13 mouse cellular contexts compared by ENCODE assay signal in genomic region chr14:54747942-54748917, GRCm38 (mm10). TPM values are rescaled to one million over a fixed set of nuclear protein-coding genes. Genes with fewer than 3 reads are reported as not detected.
DNase-seq lines count a peak whose midpoint lies in the region; ATAC-seq and TF ChIP-seq lines count a peak whose summit lies in the region.
"Had no signal": no experiment of that assay in that cellular context is flagged by ENCODE, and none has a peak within 500 bp of the region (broad histone marks: within the 10 kb centered on the region; RNA-seq: fewer than 3 reads in every experiment).

No protein-coding gene starts in this region.

- ATAC-seq in kidney, embryonic 16.5 days (ENCODE audit: low FRiP score, low TSS enrichment), result no peak
- ATAC-seq: CD4-positive, CD25-positive, alpha-beta regulatory T cell, adult 4 months; midbrain, embryonic 15.5 days had no signal

- no peak for TF ChIP-seq CTCF in E14TG2a.4 (conservative IDR thresholded peaks at IDR 0.05; ENCODE audit: low read length)
- TF ChIP-seq CTCF in bone marrow macrophage, adult 2 months (IDR thresholded peaks at IDR 0.05; ENCODE audit: low read depth, low read length), result no peak

- no peaks in the 10 kb centered on the region for H3K4me1 ChIP-seq in kidney, embryonic 16.5 days (ENCODE audit: insufficient read depth, low read length)
- H3K4me1 ChIP-seq in E14TG2a.4 (replicated peaks; ENCODE audit: low read depth, low read length), result peaks cover 14% of the 10 kb centered on the region
- H3K4me1 ChIP-seq in bone marrow macrophage, adult 2 months (ENCODE audit: control insufficient read depth, insufficient read depth, low read length), result peaks cover 48% of the 10 kb centered on the region
- no peaks in the 10 kb centered on the region for H3K4me1 ChIP-seq in forebrain, embryonic 10.5 days
- H3K4me1 ChIP-seq: midbrain, embryonic 15.5 days had no signal

- TF ChIP-seq POLR2A in bone marrow macrophage, adult 2 months (IDR thresholded peaks at IDR 0.05; ENCODE audit: borderline replicate concordance, low read depth, low read length), result no peak

- no peaks in the 10 kb centered on the region for H3K27me3 ChIP-seq in kidney, embryonic 16.5 days (ENCODE audit: insufficient read depth, low read length)
- peaks cover 8% of the 10 kb centered on the region for H3K27me3 ChIP-seq in E14TG2a.4 (ENCODE audit: insufficient read depth, low read length)
- H3K27me3 ChIP-seq in forebrain, embryonic 10.5 days (ENCODE audit: poor library complexity, severe bottlenecking), result no peaks in the 10 kb centered on the region
- H3K27me3 ChIP-seq: midbrain, embryonic 15.5 days had no signal

- no peak overlapping the region for H3K9ac ChIP-seq in kidney, embryonic 16.5 days (replicated peaks; ENCODE audit: low read length)
- H3K9ac ChIP-seq: liver, embryonic 14.5 days; midbrain, embryonic 15.5 days had no signal

- H3K4me2 ChIP-seq in kidney, embryonic 16.5 days (replicated peaks; ENCODE audit: low read depth, low read length), result no peak overlapping the region
- H3K4me2 ChIP-seq: midbrain, embryonic 15.5 days had no signal

- H3K27ac ChIP-seq in kidney, embryonic 16.5 days (ENCODE audit: low read length), result no peak overlapping the region
- peak overlapping the region; percentile 62 for H3K27ac ChIP-seq in bone marrow macrophage, adult 2 months (ENCODE audit: insufficient read depth, low read depth, low read length)
- H3K27ac ChIP-seq in forebrain, embryonic 10.5 days, result no peak overlapping the region
- H3K27ac ChIP-seq: liver, embryonic 14.5 days; midbrain, embryonic 15.5 days had no signal

- no peaks in the 10 kb centered on the region for H3K36me3 ChIP-seq in kidney, embryonic 16.5 days (ENCODE audit: insufficient read depth, low read length)
- no peaks in the 10 kb centered on the region for H3K36me3 ChIP-seq in E14TG2a.4 (ENCODE audit: insufficient read depth, low read length)
- no peaks in the 10 kb centered on the region for H3K36me3 ChIP-seq in forebrain, embryonic 10.5 days (replicated peaks)
- H3K36me3 ChIP-seq: midbrain, embryonic 15.5 days had no signal

- H3K9me3 ChIP-seq in kidney, embryonic 16.5 days (ENCODE audit: low read length), result no peaks in the 10 kb centered on the region
- no peaks in the 10 kb centered on the region for H3K9me3 ChIP-seq in E14TG2a.4 (ENCODE audit: low read length)
- H3K9me3 ChIP-seq in forebrain, embryonic 10.5 days, result no peaks in the 10 kb centered on the region
- H3K9me3 ChIP-seq: midbrain, embryonic 15.5 days had no signal

- DNase-seq in kidney, adult 11 months, result peak; percentile 58
- peak; percentile 46 for DNase-seq in gastrocnemius, postnatal 10 days
- DNase-seq in forebrain, embryonic 10.5 days (ENCODE audit: extremely low spot score, low spot score), result no peak
- no peak for DNase-seq in layer of hippocampus, adult 18-20 months (ENCODE audit: low spot score in 2 of 2)
- DNase-seq in retina, embryonic 14.5 days (ENCODE audit: low spot score), result no peak
- DNase-seq: retina, postnatal 1 day had no signal

- 79% methylated on average over 16 of the region's 16 CpGs for WGBS in kidney, embryonic 16.5 days
- WGBS in forebrain, embryonic 10.5 days, result 86% methylated on average over 16 of the region's 16 CpGs

- no peak overlapping the region for H3K4me3 ChIP-seq in kidney, embryonic 16.5 days (ENCODE audit: low read length)
- peak overlapping the region; percentile 41 for H3K4me3 ChIP-seq in E14TG2a.4 (replicated peaks; ENCODE audit: low read length)
- H3K4me3 ChIP-seq in bone marrow macrophage, adult 2 months (ENCODE audit: insufficient read depth, low read length), result no peak overlapping the region
- no peak overlapping the region for H3K4me3 ChIP-seq in forebrain, embryonic 10.5 days
- H3K4me3 ChIP-seq: midbrain, embryonic 15.5 days had no signal

RNA-seq across cellular contexts. Expression of gene Slc7a8, which starts 33.5 kb away (rescaled TPM):
- 21.0 and 24.6 TPM in 2 replicates for polyA plus RNA-seq in kidney, embryonic 16.5 days (2015; fragmentation: Nextera tagmentation; extraction: Ambion mirVana)
- 35.7 and 42.6 TPM in 2 replicates for polyA plus RNA-seq in bone marrow macrophage, adult 2 months (2012; ENCODE audit: insufficient read depth, insufficient read length, missing spikeins)
- total RNA-seq in gastrocnemius, postnatal 10 days (2021), result 1 to 10 TPM; 5.7 to 7.5 TPM
- polyA plus RNA-seq in forebrain, embryonic 10.5 days (2016; fragmentation: Nextera tagmentation; extraction: Ambion mirVana), result 1.0 and 2.3 TPM in 2 replicates
- total RNA-seq in layer of hippocampus, adult 18-20 months (2021), result 10 to 100 TPM; 52.3 to 53.1 TPM

RNA-seq across cellular contexts. Expression of gene Cebpe, which starts 36.3 kb away (rescaled TPM):
- polyA plus RNA-seq in kidney, embryonic 16.5 days (2015; fragmentation: Nextera tagmentation; extraction: Ambion mirVana), result 0.19 TPM in 1 of 2 replicates, not detected in the other
- 0.87 and 0.90 TPM in 2 replicates for polyA plus RNA-seq in bone marrow macrophage, adult 2 months (2012; ENCODE audit: insufficient read depth, insufficient read length, missing spikeins)
- total RNA-seq in gastrocnemius, postnatal 10 days (2021), result under 1 TPM in 1 of 2 experiments, not detected in 1; 0.50 TPM
- polyA plus RNA-seq in forebrain, embryonic 10.5 days (2016; fragmentation: Nextera tagmentation; extraction: Ambion mirVana), result not detected in 2 replicates
- not detected for total RNA-seq in layer of hippocampus, adult 18-20 months (2021)
- polyA plus RNA-seq: CD4-positive, CD25-positive, alpha-beta regulatory T cell, adult 4 months; heart, postnatal 0 days had no signal

RNA-seq across cellular contexts. Expression of gene Gm29776, which starts 49.6 kb away (rescaled TPM):
- 0.06 and 0.12 TPM in 2 replicates for polyA plus RNA-seq in kidney, embryonic 16.5 days (2015; fragmentation: Nextera tagmentation; extraction: Ambion mirVana)
- polyA plus RNA-seq in bone marrow macrophage, adult 2 months (2012; ENCODE audit: insufficient read depth, insufficient read length, missing spikeins), result not detected in 2 replicates
- total RNA-seq in gastrocnemius, postnatal 10 days (2021), result not detected
- not detected in 2 replicates for polyA plus RNA-seq in forebrain, embryonic 10.5 days (2016; fragmentation: Nextera tagmentation; extraction: Ambion mirVana)
- total RNA-seq in layer of hippocampus, adult 18-20 months (2021), result not detected
- polyA plus RNA-seq: CD4-positive, CD25-positive, alpha-beta regulatory T cell, adult 4 months had no signal

Comparison
In these comparisons a context has a peak if more than half of its experiments do, and no peak if none do; other contexts are left out.
1. DNase-seq: peak in kidney, adult 11 months (single experiment) and gastrocnemius, postnatal 10 days (single experiment); none in forebrain, embryonic 10.5 days (single experiment), layer of hippocampus, adult 18-20 months (0 of 2) and retina, embryonic 14.5 days (single experiment).